Mouse (Mus musculus): ENCODE data around the gene Lman2l.

The Lman2l gene

DNA sequence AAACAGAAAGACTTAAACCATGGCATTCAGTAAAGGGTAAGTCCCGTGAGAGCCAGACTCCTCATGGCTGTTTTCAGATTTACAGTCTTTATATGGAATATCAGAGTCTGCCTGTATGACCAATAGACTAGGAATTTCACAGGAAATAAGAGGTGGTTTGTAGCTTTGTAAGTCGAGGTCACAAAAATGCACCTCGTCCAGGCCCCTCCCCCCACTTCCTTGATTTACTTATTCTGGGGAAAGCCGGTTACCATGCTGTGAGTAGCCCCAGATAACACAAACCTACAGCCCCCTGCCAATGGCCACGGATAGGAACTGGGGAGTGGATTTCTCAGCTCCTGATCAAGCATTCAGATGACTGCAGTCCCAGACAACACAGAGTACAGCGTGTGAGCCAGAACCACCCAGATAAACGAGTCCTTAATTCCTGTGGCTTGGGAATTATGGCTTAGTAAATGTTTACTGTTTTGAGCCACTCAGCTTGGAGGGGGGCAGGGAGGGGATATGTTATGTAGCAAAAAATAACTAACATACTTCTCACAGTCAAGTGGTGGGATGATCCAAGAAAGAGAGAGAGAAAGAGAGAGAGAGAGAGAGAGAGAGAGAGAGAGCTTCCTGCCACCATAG is 12.4 kb upstream of the Lman2l start:
- DNase-seq, result no peak

DNA sequence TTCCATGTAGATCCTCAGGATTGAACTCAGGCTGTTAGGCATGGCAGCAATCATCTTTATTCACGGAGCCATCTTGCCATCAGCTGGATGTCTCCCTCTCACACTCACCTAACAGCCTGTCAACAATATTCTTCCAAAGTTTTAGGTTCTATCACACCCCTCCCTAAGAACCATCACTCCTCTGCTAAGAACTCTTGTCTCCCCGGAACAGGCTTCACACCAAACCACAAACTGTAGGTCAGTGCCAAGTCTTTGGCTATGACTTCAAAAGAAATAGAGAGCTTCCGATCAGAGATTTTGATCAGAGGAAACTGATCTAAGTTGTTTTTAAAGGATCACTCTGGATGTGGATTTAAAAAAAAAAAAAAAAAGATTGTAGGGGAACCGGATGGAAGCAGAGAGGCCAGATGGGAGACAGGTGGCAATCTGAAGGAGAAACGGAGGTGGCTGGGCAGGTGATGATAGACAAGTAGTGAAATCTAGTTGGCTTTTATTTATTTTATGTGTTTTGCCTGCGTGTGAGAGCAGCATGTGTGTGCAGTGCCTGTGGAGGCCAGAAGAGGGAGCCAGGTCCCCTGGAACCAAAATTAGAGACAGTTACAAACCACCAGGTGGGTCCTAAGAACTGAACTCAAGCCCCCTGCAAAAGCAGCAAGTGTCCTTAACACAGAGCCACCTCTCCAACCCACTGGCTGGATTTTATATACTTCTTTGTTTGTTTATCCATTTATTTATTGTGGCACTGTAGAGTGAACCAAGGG is 9.2 kb upstream of the Lman2l start:
- DNase-seq, result no peak

DNA sequence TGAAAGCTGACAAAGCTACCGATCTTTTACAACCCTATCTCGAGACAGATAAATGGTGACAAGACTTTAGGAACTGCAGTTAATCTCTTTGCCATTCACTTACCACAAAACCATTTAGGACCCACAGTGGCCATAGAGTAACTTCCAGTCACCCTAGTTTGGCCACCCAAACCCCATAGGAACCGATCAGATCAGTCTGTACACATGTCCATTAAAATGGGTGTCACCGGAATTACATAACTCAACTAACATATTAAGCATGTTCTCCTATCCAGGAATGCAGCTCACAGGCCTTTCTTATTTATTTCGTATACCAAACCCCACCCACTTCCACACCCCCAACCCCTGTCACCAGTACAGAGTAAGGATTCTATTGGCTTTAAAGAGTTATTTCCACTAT is 1.8 kb upstream of the Lman2l start:
- DNase-seq, result no peak

DNA sequence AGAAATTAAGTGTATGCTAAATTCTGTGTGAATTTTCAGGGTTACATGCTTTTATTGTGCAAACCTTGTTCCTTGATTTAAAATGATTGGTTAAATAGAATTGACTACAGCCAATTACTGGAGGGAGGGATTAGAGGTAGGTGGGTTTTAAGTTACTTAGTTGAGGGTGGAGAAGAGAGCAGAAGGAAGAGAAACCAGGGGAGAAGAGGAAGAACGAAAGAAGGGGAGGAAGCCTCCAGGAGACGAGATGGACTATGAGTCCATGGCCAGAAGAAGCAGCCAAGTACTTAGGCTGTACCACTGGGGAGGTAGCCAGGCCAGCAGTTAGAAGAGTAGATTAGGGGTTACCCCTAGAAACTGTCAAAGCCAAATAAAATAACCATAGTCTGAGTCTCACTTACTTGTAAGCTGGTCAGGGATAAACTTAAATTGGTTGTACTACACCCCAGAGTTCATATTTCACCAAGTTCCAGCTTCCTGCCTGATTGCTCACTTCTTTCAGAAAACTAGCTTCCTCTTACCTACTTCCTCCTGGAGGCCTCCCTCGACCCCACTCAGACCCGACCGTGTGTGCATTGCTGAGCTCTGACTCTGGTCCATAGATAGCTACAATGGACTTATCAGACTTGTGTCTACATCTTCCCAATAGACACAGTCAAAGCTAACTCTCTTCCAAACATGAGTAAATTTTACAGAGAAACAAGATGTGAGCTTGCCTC is 1.2 kb upstream of the Lman2l start:
- DNase-seq, result no peak

- DNase-seq, result no peak
Observed at GRCm38 (mm10) chr1:36445508-36445907, 437 bp upstream of the Lman2l start.

DNA sequence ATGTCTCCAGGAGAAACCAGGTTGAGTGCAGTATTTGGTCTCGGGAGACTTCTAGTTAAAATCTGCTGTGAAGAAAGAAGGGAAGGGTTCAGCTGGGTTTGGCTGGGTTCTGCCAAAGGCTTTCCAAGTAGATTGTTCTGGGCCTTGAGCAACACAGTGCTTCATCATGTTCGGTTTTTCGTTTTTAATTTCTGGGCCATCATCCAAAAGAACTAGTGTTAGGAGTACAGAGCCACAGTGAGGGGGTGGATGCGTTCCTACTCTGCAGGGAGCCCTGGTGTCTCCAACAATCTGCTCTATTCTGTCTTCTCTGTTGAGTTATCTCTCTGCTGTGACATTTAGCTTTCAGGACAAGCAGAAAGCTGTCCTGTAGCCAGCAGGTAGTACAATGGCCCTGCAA is 4.0 kb downstream of the Lman2l start:
- no peak for DNase-seq

- DNase-seq, result no peak
Observed at GRCm38 (mm10) chr1:36437223-36437622, 7.8 kb downstream of the Lman2l start.

DNA sequence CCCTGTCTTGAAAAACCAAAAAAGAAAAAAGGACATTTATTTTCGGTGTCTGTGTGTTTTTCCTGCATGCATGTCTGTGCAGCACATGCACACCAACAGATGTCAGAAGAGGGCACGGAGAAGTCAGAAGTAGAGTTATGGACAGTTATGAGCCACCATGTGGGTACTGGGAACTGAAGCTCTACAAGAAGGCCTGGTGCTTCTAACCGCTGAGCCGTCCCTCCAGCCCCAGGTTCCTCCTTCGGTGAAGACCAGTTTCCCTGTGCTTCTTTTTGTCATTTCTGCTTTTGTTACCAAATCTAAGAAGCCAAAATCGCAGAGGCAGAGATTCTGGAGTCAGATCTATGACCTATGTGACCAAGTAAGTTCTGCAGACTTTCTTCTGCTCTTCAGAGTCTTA is 8.6 kb downstream of the Lman2l start:
- DNase-seq, result no peak

- DNase-seq, result no peak
Observed at GRCm38 (mm10) chr1:36435071-36435470, 10.0 kb downstream of the Lman2l start.

- DNase-seq, result no peak
Observed at GRCm38 (mm10) chr1:36433616-36434015, 11.5 kb downstream of the Lman2l start.

- DNase-seq, result no peak
Observed at GRCm38 (mm10) chr1:36432999-36433398, 12.1 kb downstream of the Lman2l start.

DNA sequence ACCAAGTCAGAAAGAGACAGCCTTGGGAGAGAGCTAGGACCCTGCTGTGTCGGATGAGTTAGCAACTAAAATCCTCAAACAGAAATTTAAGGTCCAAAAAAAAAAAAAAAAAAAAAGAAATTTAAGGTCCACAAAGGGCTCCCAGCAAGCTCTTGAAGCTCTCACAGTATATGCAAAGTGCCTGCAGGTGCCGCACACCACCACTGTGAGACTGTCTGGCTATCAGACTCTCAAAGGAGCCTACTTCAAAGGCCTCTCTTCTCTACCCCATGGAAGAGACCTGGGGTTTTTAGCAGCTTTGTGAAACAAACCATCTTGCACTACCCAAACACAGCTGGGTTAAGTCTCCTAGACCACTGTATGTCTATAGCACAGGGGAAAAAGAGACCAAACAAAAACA is 15.6 kb downstream of the Lman2l start:
- DNase-seq, result no peak

DNA sequence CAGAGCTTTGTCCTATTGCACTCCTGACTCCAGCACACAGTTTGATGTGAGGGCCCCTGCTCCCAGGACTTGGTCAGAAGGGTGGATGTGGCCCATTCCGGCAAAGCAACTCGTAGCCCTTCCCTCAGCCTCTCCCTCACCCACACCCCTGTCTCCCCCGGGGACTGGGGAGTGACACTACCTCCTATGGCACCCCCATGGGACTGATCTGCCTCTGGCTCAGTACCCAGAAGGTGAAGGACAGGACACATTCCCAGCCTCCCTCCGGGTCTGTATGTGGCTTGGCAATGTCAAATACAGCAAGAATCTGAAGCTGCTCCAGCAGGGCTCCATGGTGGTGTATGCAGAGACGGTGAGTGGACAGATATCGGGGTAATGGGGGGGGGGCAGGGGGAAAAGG is 40.5 kb downstream of the Lman2l start:
- no peak for DNase-seq

GRCm38 (mm10) chr1:36401509-36401908 is 43.6 kb downstream of the Lman2l start:
- no peak for DNase-seq

DNA sequence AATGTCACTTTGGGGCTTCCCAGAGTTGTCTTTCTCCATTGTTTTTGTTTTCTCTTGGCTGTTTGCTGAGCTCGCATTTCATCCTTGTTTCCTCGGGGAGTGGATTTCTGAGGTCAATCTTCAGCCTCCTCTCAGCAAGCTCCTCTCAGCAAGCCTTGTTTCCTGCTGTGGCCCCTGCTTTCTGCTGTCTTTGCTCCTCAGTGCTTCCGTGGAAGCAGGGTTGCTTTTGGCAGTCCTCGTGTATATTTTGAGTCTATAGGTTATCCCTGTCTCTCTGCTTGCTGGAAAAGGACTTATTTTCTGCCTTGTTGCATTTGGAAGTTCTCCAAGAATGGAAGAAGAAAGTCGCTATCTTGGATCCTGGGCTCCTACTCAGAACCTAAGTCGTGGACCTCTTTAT is 48.0 kb downstream of the Lman2l start:
- no peak for DNase-seq

DNA sequence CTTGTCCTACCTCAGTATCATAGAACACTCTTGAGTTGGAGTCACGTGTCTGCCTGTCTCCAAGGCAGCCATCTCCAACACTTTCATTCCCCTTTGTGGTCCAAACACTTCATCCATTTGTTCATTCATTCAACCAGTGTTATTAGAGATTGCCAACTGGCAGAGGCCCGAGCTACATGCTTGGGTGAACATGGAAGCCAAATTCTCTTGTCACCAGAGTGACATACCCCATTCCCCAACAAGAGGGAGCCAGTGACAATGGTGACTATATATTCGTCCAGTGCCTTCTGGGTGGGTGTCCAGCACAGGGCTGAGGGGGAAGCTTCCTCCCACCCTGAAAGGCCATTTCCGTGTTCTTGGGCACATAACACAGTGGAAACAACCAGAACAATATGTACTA is 65.5 kb downstream of the Lman2l start:
- DNase-seq, result no peak

GRCm38 (mm10) chr1:36378880-36379279 is 66.2 kb downstream of the Lman2l start:
- DNase-seq, result no peak

DNA sequence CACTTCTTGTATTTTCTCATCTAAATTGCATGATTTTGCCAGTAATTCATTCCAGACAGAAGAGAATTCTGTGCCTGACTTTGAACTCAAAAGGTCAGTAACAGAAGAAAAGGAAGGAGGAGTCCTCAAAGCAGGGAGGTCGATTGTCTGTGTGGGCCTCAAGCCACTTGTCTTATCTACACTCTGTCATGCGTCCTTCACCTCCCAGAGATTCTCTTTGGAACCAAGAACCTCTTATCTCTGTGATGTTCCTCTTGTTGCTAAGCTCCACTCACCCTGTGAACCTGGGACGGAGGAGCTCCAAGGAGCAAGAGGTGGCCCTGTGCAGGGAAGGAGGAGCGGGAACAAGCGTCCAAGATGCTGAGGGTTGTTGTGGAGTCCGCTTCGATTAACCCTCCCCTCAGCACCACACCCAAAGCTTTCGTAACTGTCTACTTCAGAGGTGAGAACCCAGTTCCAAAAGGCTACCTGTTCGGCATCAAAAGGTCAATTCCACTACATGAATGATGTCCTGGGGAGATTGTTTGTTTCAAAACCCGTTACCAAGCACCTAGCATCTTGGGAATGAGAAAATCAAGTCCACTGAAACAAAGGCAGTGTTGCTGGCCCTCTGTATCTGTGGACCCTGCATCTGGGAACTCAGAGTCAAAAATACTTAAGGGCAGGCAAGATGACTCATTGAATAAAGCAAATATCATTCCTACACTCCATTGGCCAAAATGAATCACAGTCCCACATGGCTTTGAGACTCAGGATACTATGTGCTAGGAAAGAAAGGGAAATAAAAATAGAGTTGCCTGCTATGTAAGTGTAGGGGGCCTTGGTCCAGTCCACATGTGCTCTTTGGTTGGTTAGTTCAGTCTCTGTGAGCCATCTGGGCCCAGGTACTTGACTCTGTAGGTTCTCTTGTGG is 72.9 kb downstream of the Lman2l start, which contains the start of gene Fer1l5:
TSS of gene Fer1l5 (plus strand) at position 358 of the 912 bp plus-strand sequence.
- no peak for DNase-seq

- DNase-seq, result no peak
Observed at GRCm38 (mm10) chr1:36370918-36371317, 74.2 kb downstream of the Lman2l start.
